Mouse (Mus musculus) liver, postnatal 0 days (tissue): ENCODE measurements around the gene Bcl2. TPM values are rescaled to one million over a fixed set of nuclear protein-coding genes. Genes with fewer than 3 reads are reported as not detected.

Experiments used
- ATAC-seq: fragments of 200-750 bp; cut with Nextera tagmentation; 2 replicates; pipeline ENCODE4 v1.8.0; 2017; ENCODE audit warnings: mild to moderate bottlenecking, moderate library complexity
- DNase-seq: peaks from one replicate; pipeline ENCODE4 v3.0.0-alpha.2; 2016
- H3K27ac ChIP-seq: fragments of 300-500 bp; sonication (generic); 2 replicates; pipeline ENCODE4 v1.5.1; 2014; ENCODE audit warnings: antibody characterized with exemption, moderate library complexity, mild to moderate bottlenecking, low read depth
- H3K27me3 ChIP-seq: fragments of 300-500 bp; sonication (generic); 2 replicates; pipeline ENCODE4 v1.6.1; 2014; ENCODE audit warnings: low read length, control low read depth, mixed read lengths; ENCODE audit not compliant: insufficient read depth
- H3K36me3 ChIP-seq: fragments of 300-500 bp; sonication (generic); replicated peaks from 2 replicates; pipeline ENCODE4 v1.6.1; 2014; ENCODE audit warnings: mild to moderate bottlenecking, control low read depth, low read length, moderate library complexity, mixed read lengths; ENCODE audit not compliant: insufficient read depth
- H3K4me1 ChIP-seq: fragments of 300-500 bp; sonication (generic); 2 replicates; pipeline ENCODE4 v1.6.1; 2014; ENCODE audit warnings: antibody characterized with exemption, mild to moderate bottlenecking, control low read depth; ENCODE audit not compliant: insufficient read depth
- H3K4me2 ChIP-seq: fragments of 300-500 bp; sonication (generic); 2 replicates; pipeline ENCODE4 v1.6.1; 2014; ENCODE audit warnings: low read depth, mild to moderate bottlenecking, low read length, moderate library complexity, mixed read lengths
- H3K4me3 ChIP-seq: fragments of 300-500 bp; sonication (generic); 2 replicates; pipeline ENCODE4 v1.5.1; 2014; ENCODE audit warnings: low read depth, low read length
- H3K9ac ChIP-seq: fragments of 300-500 bp; sonication (generic); replicated peaks from 2 replicates; pipeline ENCODE4 v1.6.1; 2014; ENCODE audit warnings: mild to moderate bottlenecking, moderate library complexity
- H3K9me3 ChIP-seq: fragments of 300-500 bp; sonication (generic); 2 replicates; pipeline ENCODE4 v1.6.1; 2016; ENCODE audit warnings: mild to moderate bottlenecking, control low read depth, low read length, mixed read lengths
- CTCF ChIP-seq: sonication (generic); IDR thresholded peaks from 2 replicates; pipeline ENCODE4 v1.5.1; 2016; ENCODE audit warnings: antibody characterized with exemption, low read depth
- EP300 ChIP-seq: IDR thresholded peaks from 2 replicates; pipeline ENCODE4 v1.6.1; 2016; ENCODE audit warnings: antibody characterized with exemption, low read depth, mild to moderate bottlenecking
- WGBS: fragments of 180-500 bp; shearing (Covaris S2); extraction: QIAGEN DNeasy Blood & Tissue Kit; methylation state at CpG from one replicate; pipeline ENCODE4 v1.1.7; 2014; ENCODE audit not compliant: insufficient replicate concordance; 5-methylcytosine and 5-hydroxymethylcytosine counted together
- polyA plus RNA-seq: library from polyadenylated mRNA; unstranded; fragments of >200 nt; fragmentation: Nextera tagmentation; extraction: Ambion mirVana; gene quantifications from 2 replicates; pipeline ENCODE4 v1.2.1, GENCODE M21; 2015

Gene Bcl2
- polyA plus RNA-seq, 1 experiment from 2014 or later: 0.83 TPM

- Histone ChIP-seq H3K36me3 (no peaks in the 10 kb centered on the region), H3K27ac (no peak overlapping the region), H3K4me3 (no peak overlapping the region), H3K9me3 (no peaks in the 10 kb centered on the region), H3K4me1 (no peaks in the 10 kb centered on the region), H3K4me2 (no peak overlapping the region), H3K27me3 (no peaks in the 10 kb centered on the region), H3K9ac (no peak overlapping the region)
- DNase-seq (no peak), ATAC-seq (no peak)
- 84% methylated on average over 3 of the region's 3 CpGs for WGBS
- no peak for TF ChIP-seq CTCF
- TF ChIP-seq EP300: no peak
Measured at GRCm38 (mm10) chr1:106620174-106620931, 93.7 kb downstream of the Bcl2 start.

DNA sequence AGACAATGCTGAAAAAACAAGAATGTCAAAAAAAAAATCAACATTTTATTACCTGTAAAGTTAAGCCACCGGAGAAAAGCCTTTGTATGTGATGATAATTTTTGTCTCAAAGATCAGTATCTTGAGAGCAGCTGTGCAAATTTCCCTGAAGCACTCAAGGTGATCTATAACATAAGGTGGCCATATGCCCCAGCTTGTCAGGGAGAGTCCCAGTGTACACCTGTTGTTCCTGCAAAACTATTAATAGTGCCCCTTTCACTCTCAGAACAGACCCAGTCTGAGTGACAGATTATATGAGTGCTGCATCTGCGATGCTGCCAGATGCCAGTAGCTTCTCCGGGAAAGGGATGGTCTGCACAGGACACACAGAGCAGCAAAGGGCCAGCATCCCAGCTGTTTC is 95.3 kb downstream of the Bcl2 start:
- Histone ChIP-seq H3K9me3 (no peaks in the 10 kb centered on the region), H3K4me2 (no peak overlapping the region), H3K4me1 (no peaks in the 10 kb centered on the region), H3K36me3 (no peaks in the 10 kb centered on the region), H3K27ac (no peak overlapping the region), H3K4me3 (no peak overlapping the region), H3K27me3 (no peaks in the 10 kb centered on the region), H3K9ac (no peak overlapping the region)
- TF ChIP-seq EP300 (no peak), CTCF (no peak)
- 84% methylated on average over 3 of the region's 3 CpGs for WGBS
- ATAC-seq: no peak
- no peak for DNase-seq

GRCm38 (mm10) chr1:106616955-106617354 is 97.1 kb downstream of the Bcl2 start:
- DNase-seq: no peak
- Histone ChIP-seq H3K4me2 (no peak overlapping the region), H3K9ac (no peak overlapping the region), H3K4me1 (no peaks in the 10 kb centered on the region), H3K27me3 (no peaks in the 10 kb centered on the region), H3K27ac (no peak overlapping the region), H3K36me3 (no peaks in the 10 kb centered on the region), H3K9me3 (no peaks in the 10 kb centered on the region), H3K4me3 (no peak overlapping the region)
- TF ChIP-seq CTCF: no peak
- WGBS: 73% methylated on average over 5 of the region's 5 CpGs
- ATAC-seq: no peak

- WGBS: 74% methylated on average over 5 of the region's 5 CpGs
- Histone ChIP-seq H3K36me3 (no peaks in the 10 kb centered on the region), H3K27me3 (no peaks in the 10 kb centered on the region), H3K4me3 (no peak overlapping the region), H3K9ac (no peak overlapping the region), H3K9me3 (no peaks in the 10 kb centered on the region), H3K27ac (no peak overlapping the region), H3K4me1 (no peaks in the 10 kb centered on the region), H3K4me2 (no peak overlapping the region)
- DNase-seq (no peak), ATAC-seq (no peak)
- no peak for TF ChIP-seq CTCF
Measured at GRCm38 (mm10) chr1:106613371-106613770, 100.7 kb downstream of the Bcl2 start.

GRCm38 (mm10) chr1:106612166-106613031 is 101.7 kb downstream of the Bcl2 start:
- 44% methylated on average over 8 of the region's 8 CpGs for WGBS
- no peak for DNase-seq
- Histone ChIP-seq H3K4me1 (no peaks in the 10 kb centered on the region), H3K27me3 (no peaks in the 10 kb centered on the region), H3K36me3 (no peaks in the 10 kb centered on the region), H3K4me2 (no peak overlapping the region), H3K9me3 (no peaks in the 10 kb centered on the region), H3K4me3 (no peak overlapping the region), H3K27ac (no peak overlapping the region), H3K9ac (no peak overlapping the region)
- TF ChIP-seq EP300 (no peak), CTCF (no peak)
- ATAC-seq: no peak

DNA sequence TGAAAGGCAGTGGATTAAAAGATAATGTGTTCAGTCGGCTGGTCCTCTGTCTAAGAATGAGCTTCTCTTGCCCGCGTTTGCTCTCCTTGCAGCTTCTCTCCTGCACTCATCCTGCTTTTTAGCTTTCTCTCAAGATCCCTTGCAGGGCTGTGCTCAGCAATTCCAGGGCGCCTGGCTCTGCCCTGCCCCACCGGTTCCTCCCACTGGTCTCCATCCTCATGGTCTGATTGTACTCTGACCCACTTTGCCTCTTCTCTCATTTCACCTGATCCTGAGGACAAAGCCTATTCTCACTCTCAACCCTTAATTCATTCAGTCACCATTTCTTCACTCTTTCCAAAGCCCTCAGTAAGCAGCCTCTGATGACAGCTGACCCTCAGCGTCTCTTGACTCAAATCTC is 102.8 kb downstream of the Bcl2 start:
- Histone ChIP-seq H3K27ac (no peak overlapping the region), H3K27me3 (no peaks in the 10 kb centered on the region), H3K4me3 (no peak overlapping the region), H3K4me2 (no peak overlapping the region), H3K4me1 (no peaks in the 10 kb centered on the region), H3K36me3 (no peaks in the 10 kb centered on the region), H3K9me3 (no peaks in the 10 kb centered on the region), H3K9ac (no peak overlapping the region)
- WGBS: 79% methylated on average over 6 of the region's 6 CpGs
- ATAC-seq (no peak), DNase-seq (no peak)
- no peak for TF ChIP-seq CTCF
- TF ChIP-seq EP300: no peak
